Mouse (Mus musculus): ENCODE data around the gene Npc1l1. TPM values are rescaled to one million over a fixed set of nuclear protein-coding genes. Genes with fewer than 3 reads are reported as not detected.

Npc1l1 gene
- total RNA-seq, 1 experiment from 2014 or later: not detected

- DNase-seq: no peak
Observed at GRCm38 (mm10) chr11:6207090-6207489, 22.9 kb downstream of the Npc1l1 start.

- no peak for DNase-seq
Observed at GRCm38 (mm10) chr11:6200570-6200969, 29.4 kb downstream of the Npc1l1 start.

- peak; percentile 93 for DNase-seq
Observed at GRCm38 (mm10) chr11:6200087-6200569, 29.8 kb downstream of the Npc1l1 start, which contains the start of gene Nudcd3. TSS of gene Nudcd3 (minus strand) at chr11:6200415.

- peak; percentile 18 for DNase-seq
Observed at GRCm38 (mm10) chr11:6199410-6200086, 30.4 kb downstream of the Npc1l1 start, which contains the start of gene A730071L15Rik. TSS of gene A730071L15Rik (plus strand) at chr11:6200029.

GRCm38 (mm10) chr11:6198449-6198848, 31.5 kb downstream of the Npc1l1 start:
- DNase-seq: no peak

- DNase-seq: no peak
Observed at GRCm38 (mm10) chr11:6196780-6197179, 33.2 kb downstream of the Npc1l1 start.

- DNase-seq: peak; percentile 92
Observed at GRCm38 (mm10) chr11:6187878-6188277, 42.1 kb downstream of the Npc1l1 start.

GRCm38 (mm10) chr11:6187399-6187798, 42.5 kb downstream of the Npc1l1 start:
- no peak for DNase-seq

- DNase-seq: no peak
Observed at GRCm38 (mm10) chr11:6184202-6184935, 45.6 kb downstream of the Npc1l1 start.

GRCm38 (mm10) chr11:6183246-6183645, 46.7 kb downstream of the Npc1l1 start:
- no peak for DNase-seq

GRCm38 (mm10) chr11:6180811-6181399, 49.0 kb downstream of the Npc1l1 start:
- no peak for DNase-seq

- DNase-seq: no peak
Observed at GRCm38 (mm10) chr11:6179194-6179593, 50.7 kb downstream of the Npc1l1 start.

GRCm38 (mm10) chr11:6178673-6179166, 51.2 kb downstream of the Npc1l1 start:
- no peak for DNase-seq

- DNase-seq: no peak
Observed at GRCm38 (mm10) chr11:6177781-6178420, 52.0 kb downstream of the Npc1l1 start.

GRCm38 (mm10) chr11:6175506-6175905, 54.4 kb downstream of the Npc1l1 start:
- DNase-seq: no peak

GRCm38 (mm10) chr11:6174719-6175118, 55.2 kb downstream of the Npc1l1 start:
- DNase-seq: peak; percentile 56

GRCm38 (mm10) chr11:6169041-6169663, 60.8 kb downstream of the Npc1l1 start:
- DNase-seq: no peak

- DNase-seq: no peak
Observed at GRCm38 (mm10) chr11:6166351-6166750, 63.6 kb downstream of the Npc1l1 start.

- no peak for DNase-seq
Observed at GRCm38 (mm10) chr11:6165391-6166081, 64.4 kb downstream of the Npc1l1 start.

GRCm38 (mm10) chr11:6164781-6165180, 65.2 kb downstream of the Npc1l1 start:
- DNase-seq: no peak

GRCm38 (mm10) chr11:6163706-6164105, 66.2 kb downstream of the Npc1l1 start:
- no peak for DNase-seq

All from adrenal gland, postnatal 14 days (tissue).